Mouse (Mus musculus) hindbrain, embryonic 11.5 days (tissue): Measurements from ENCODE around the gene Grip1. TPM values are rescaled to one million over a fixed set of nuclear protein-coding genes. Genes with fewer than 3 reads are reported as not detected.
A peak's percentile ranks its signal among the peaks of the same experiment; 100 is the strongest.

Experiments used
- ATAC-seq: fragments of 200-750 bp; cut with Nextera tagmentation; 2 replicates; pipeline ENCODE4 v1.8.0; 2017; ENCODE audit warnings: mild to moderate bottlenecking, moderate TSS enrichment, moderate library complexity; ENCODE audit not compliant: low FRiP score
- DNase-seq: peaks from one replicate; pipeline ENCODE4 v3.0.0-alpha.2; 2015; ENCODE audit warnings: low spot score
- H3K27ac ChIP-seq: fragments of 300-500 bp; sonication (generic); 2 replicates; pipeline ENCODE4 v1.5.1; 2014; ENCODE audit warnings: mild to moderate bottlenecking, low read depth, low read length
- H3K27me3 ChIP-seq: fragments of 300-500 bp; sonication (generic); 2 replicates; pipeline ENCODE4 v1.6.1; 2014; ENCODE audit warnings: mild to moderate bottlenecking, low read length, moderate library complexity, mixed read lengths; ENCODE audit not compliant: control insufficient read depth, insufficient read depth
- H3K36me3 ChIP-seq: fragments of 300-500 bp; sonication (generic); 2 replicates; pipeline ENCODE4 v1.6.1; 2014; ENCODE audit warnings: mild to moderate bottlenecking, low read length, moderate library complexity, mixed read lengths; ENCODE audit not compliant: control insufficient read depth, insufficient read depth
- H3K4me1 ChIP-seq: fragments of 300-500 bp; sonication (generic); replicated peaks from 2 replicates; pipeline ENCODE4 v1.6.1; 2014; ENCODE audit warnings: low read length, mixed read lengths; ENCODE audit not compliant: control insufficient read depth, insufficient read depth
- H3K4me2 ChIP-seq: fragments of 300-500 bp; sonication (generic); replicated peaks from 2 replicates; pipeline ENCODE4 v1.6.1; 2014; ENCODE audit warnings: mild to moderate bottlenecking, low read depth, low read length
- H3K4me3 ChIP-seq: fragments of 300-500 bp; sonication (generic); 2 replicates; pipeline ENCODE4 v1.5.1; 2014; ENCODE audit warnings: low read depth, low read length
- H3K9ac ChIP-seq: fragments of 300-500 bp; sonication (generic); 2 replicates; pipeline ENCODE4 v1.6.1; 2014; ENCODE audit warnings: low read depth, low read length
- H3K9me3 ChIP-seq: fragments of 300-500 bp; sonication (generic); 2 replicates; pipeline ENCODE4 v1.6.1; 2016; ENCODE audit warnings: low read length; ENCODE audit not compliant: control insufficient read depth
- WGBS: fragments of 180-500 bp; shearing (Covaris S2); extraction: QIAGEN DNeasy Blood & Tissue Kit; methylation state at CpG from one replicate; pipeline ENCODE4 v1.1.7; 2014; 5-methylcytosine and 5-hydroxymethylcytosine counted together
- polyA plus RNA-seq: library from polyadenylated mRNA; unstranded; fragments of >200 nt; fragmentation: Nextera tagmentation; extraction: Ambion mirVana; gene quantifications from 2 replicates; pipeline ENCODE4 v1.2.1, GENCODE M21; 2014

Gene Grip1
- polyA plus RNA-seq, 1 experiment from 2014 or later: 11.8 TPM

GRCm38 (mm10) chr10:119705348-119705747, 251.7 kb downstream of the Grip1 start:
- no peak overlapping the region for H3K4me3 ChIP-seq
- 64% methylated on average over 4 of the region's 4 CpGs for WGBS
- no peak overlapping the region for H3K9ac ChIP-seq
- ATAC-seq (no peak), DNase-seq (peak; percentile 62)
- no peaks in the 10 kb centered on the region for H3K27me3 ChIP-seq
- no peaks in the 10 kb centered on the region for H3K4me1 ChIP-seq
- no peaks in the 10 kb centered on the region for H3K9me3 ChIP-seq
- no peaks in the 10 kb centered on the region for H3K36me3 ChIP-seq
- H3K27ac ChIP-seq: no peak overlapping the region
- no peak overlapping the region for H3K4me2 ChIP-seq

GRCm38 (mm10) chr10:119706281-119706680, 252.7 kb downstream of the Grip1 start:
- DNase-seq (no peak), ATAC-seq (no peak)
- no peak overlapping the region for H3K27ac ChIP-seq
- 92% methylated on average over 4 of the region's 4 CpGs for WGBS
- no peaks in the 10 kb centered on the region for H3K9me3 ChIP-seq
- no peaks in the 10 kb centered on the region for H3K27me3 ChIP-seq
- H3K36me3 ChIP-seq: no peaks in the 10 kb centered on the region
- H3K9ac ChIP-seq: no peak overlapping the region
- no peaks in the 10 kb centered on the region for H3K4me1 ChIP-seq
- H3K4me2 ChIP-seq: no peak overlapping the region
- no peak overlapping the region for H3K4me3 ChIP-seq

GRCm38 (mm10) chr10:119706983-119707382, 253.4 kb downstream of the Grip1 start:
- Histone ChIP-seq H3K36me3 (no peaks in the 10 kb centered on the region), H3K9me3 (no peaks in the 10 kb centered on the region), H3K4me1 (no peaks in the 10 kb centered on the region), H3K27ac (no peak overlapping the region), H3K4me2 (no peak overlapping the region), H3K4me3 (no peak overlapping the region), H3K27me3 (no peaks in the 10 kb centered on the region), H3K9ac (no peak overlapping the region)
- ATAC-seq (no peak), DNase-seq (no peak)
- WGBS: 94% methylated on average over 10 of the region's 10 CpGs

GRCm38 (mm10) chr10:119721887-119722286, 268.3 kb downstream of the Grip1 start:
- Histone ChIP-seq H3K9ac (no peak overlapping the region), H3K36me3 (no peaks in the 10 kb centered on the region), H3K27me3 (no peaks in the 10 kb centered on the region), H3K4me2 (no peak overlapping the region), H3K4me3 (no peak overlapping the region), H3K9me3 (no peaks in the 10 kb centered on the region), H3K27ac (no peak overlapping the region), H3K4me1 (peaks cover 2% of the 10 kb centered on the region; the same call in 1 of the 2 replicates)
- ATAC-seq: no peak
- no peak for DNase-seq
- WGBS: 82% methylated on average over 3 of the region's 3 CpGs

DNA sequence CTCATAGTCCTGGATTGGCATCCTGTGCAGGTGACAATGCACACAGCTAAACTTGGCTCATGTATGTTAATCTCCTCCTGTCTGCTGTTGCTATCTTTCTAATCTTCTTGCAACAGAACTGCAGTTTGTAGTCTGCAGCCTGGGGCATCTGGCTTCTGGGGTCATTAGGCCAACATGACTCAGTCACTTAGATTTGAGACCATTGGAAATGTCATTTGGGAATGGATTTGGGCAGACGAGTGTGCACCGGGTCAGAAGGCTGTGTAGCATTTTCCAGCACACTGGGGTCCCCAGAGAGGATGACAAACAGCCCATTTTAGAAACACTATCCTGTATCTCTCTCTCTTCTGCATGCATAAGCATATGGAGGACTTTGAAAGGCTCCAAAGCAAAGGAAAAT, 268.8 kb downstream of the Grip1 start:
- no peak for DNase-seq
- 50% methylated on average over 2 of the region's 2 CpGs for WGBS
- Histone ChIP-seq H3K27me3 (no peaks in the 10 kb centered on the region), H3K27ac (no peak overlapping the region), H3K4me1 (peaks cover 3% of the 10 kb centered on the region; the same call in 1 of the 2 replicates), H3K36me3 (no peaks in the 10 kb centered on the region), H3K4me2 (no peak overlapping the region), H3K9me3 (no peaks in the 10 kb centered on the region), H3K4me3 (no peak overlapping the region), H3K9ac (no peak overlapping the region)
- no peak for ATAC-seq

DNA sequence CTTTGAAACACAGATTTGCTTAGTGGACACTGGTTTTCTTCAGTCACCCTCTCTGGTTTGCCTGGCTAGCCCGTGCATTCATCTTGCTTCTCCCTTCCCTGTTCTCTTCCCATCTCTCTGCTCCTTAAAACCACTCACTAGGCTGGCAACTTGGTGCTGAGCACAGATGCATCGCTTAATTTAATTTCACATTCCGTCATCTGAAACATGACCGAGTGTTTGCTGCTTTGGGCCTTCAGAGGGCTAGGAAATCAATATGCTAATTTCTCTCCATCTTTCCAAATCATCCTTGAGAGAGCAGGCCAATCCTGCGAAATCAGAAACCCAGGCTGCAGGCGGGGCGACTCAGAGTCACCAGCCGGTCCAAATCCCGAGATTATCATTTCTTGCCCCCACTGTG, 270.0 kb downstream of the Grip1 start:
- 71% methylated on average over 9 of the region's 9 CpGs for WGBS
- Histone ChIP-seq H3K4me1 (peaks cover 4% of the 10 kb centered on the region; the same call in 1 of the 2 replicates), H3K4me3 (no peak overlapping the region), H3K9ac (no peak overlapping the region), H3K27ac (no peak overlapping the region), H3K27me3 (no peaks in the 10 kb centered on the region), H3K36me3 (no peaks in the 10 kb centered on the region), H3K4me2 (no peak overlapping the region), H3K9me3 (no peaks in the 10 kb centered on the region)
- ATAC-seq (no peak), DNase-seq (no peak)

GRCm38 (mm10) chr10:119725363-119725762, 271.7 kb downstream of the Grip1 start:
- ATAC-seq: peak; percentile 56; the same call in 1 of the 2 replicates
- Histone ChIP-seq H3K27me3 (no peaks in the 10 kb centered on the region), H3K9ac (no peak overlapping the region), H3K9me3 (no peaks in the 10 kb centered on the region), H3K27ac (no peak overlapping the region), H3K4me2 (no peak overlapping the region), H3K4me3 (no peak overlapping the region), H3K36me3 (no peaks in the 10 kb centered on the region), H3K4me1 (peaks cover 4% of the 10 kb centered on the region; the same call in 1 of the 2 replicates)
- DNase-seq: no peak
- WGBS: 62% methylated on average over 5 of the region's 5 CpGs

DNA sequence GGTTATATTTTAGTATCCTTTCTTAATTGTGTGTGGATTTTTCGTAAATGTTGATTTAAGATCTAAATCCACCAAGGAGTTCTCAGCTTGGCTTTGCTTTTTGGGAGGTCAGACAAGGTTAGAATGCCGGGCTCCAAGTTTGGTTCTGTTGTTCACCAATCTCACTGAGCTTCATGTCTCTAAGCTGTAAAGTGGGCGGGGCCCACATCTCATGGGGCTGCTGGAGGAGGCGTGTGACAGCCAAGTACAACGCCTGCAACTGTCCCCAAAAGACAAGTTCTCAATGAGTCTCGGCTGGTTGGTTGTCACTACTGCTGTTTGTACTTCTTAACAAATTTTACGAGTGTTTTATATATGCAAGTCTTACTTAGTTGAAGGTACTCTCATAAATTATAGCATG, 272.3 kb downstream of the Grip1 start:
- DNase-seq: no peak
- 83% methylated on average over 7 of the region's 7 CpGs for WGBS
- Histone ChIP-seq H3K27me3 (no peaks in the 10 kb centered on the region), H3K9me3 (no peaks in the 10 kb centered on the region), H3K4me3 (no peak overlapping the region), H3K4me2 (no peak overlapping the region), H3K9ac (no peak overlapping the region), H3K36me3 (no peaks in the 10 kb centered on the region), H3K4me1 (peaks cover 4% of the 10 kb centered on the region; the same call in 1 of the 2 replicates), H3K27ac (no peak overlapping the region)
- ATAC-seq: no peak

DNA sequence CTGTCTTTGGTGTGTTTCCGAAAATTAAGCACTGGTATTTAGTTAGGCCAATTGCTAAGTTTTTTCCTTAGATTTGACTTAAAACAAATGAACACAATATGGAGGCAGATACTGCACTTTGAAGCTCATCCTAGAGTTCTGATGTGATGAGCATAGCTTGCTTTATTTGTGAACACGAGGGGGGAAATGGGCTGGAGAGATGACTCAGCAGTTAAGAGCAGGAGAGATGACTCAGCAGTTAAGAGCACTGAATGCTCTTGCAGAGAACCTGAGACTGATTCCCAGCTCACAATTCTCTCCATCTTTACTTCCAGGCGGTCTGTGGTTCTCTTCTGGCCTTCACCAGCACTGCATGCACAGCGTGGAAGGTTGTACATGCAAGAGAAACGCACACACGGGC, 273.3 kb downstream of the Grip1 start:
- Histone ChIP-seq H3K27ac (no peak overlapping the region), H3K4me3 (no peak overlapping the region), H3K36me3 (no peaks in the 10 kb centered on the region), H3K4me2 (no peak overlapping the region), H3K4me1 (peaks cover 4% of the 10 kb centered on the region; the same call in 1 of the 2 replicates), H3K9me3 (no peaks in the 10 kb centered on the region), H3K9ac (no peak overlapping the region), H3K27me3 (no peaks in the 10 kb centered on the region)
- 92% methylated on average over 6 of the region's 6 CpGs for WGBS
- DNase-seq: no peak
- no peak for ATAC-seq
